Mouse (Mus musculus): ENCODE results near the gene Mycl. TPM values are rescaled to one million over a fixed set of nuclear protein-coding genes. Genes with fewer than 3 reads are reported as not detected.
A peak's percentile ranks its signal among the peaks of the same experiment; 100 is the strongest.
"Not testable (repeated sequence)": the region's sequence is repeated elsewhere in the genome, so short reads cannot be mapped to it uniquely, and the experiment has no call there.

The Mycl gene
- total RNA-seq, 2 experiments from 2014 or later = 11.3 to 12.9 TPM

DNA sequence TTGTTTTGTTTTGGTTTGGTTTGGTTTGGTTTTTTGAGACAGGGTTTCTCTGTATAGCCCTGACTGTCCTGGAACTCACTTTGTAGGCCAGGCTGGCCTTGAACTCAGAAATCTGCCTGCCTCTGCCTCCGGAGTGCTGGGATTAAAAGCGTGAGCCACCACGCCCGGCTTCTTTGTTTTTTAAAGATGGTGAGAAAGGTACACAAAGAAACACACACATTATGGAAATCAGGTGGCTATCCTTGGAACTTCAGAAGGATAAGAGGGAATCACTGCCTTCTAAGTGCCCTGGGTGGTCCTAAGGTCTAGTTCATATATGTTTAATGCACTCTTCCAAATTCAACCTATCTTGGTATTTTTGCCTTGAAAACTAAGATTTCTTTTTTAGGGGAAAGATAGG, 17.0 kb downstream of the Mycl start:
- intact Hi-C loops (cut with DNase I); DNase-seq (ENCODE audit: low spot score in 2 of 2): not testable (repeated sequence)

DNA sequence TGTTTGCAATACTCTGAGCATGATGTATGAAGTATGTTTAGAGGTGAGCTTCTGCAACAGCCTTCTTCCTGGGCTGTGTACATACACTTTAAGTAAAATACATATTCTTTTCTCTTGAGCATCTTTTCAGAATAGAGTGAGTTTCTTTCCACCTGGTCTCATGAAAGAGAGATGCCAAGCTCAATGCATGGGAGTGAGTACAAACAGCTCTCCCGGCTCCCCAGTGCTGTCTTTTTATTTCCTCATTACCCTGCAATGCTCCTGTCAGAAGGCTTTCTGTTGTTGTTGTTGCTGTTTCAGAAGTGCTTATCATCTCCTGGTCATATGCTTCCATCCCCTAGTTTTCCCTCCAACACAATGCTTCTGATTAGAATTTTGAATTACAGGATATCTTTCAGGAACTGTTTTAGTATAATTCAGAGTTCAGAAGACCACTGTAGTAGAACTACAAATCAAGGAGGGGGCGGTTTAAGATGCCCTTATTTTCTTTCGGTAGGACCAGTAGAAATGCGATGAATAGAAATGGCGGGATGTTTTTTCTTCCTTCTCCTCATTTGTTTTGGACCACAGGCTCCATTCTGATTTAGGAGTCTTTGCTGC, 18.0 kb downstream of the Mycl start:
- intact Hi-C loops (cut with DNase I) = no loop called here
- no peak for DNase-seq (ENCODE audit: low spot score in 2 of 2)

- DNase-seq (ENCODE audit: low spot score in 2 of 2) = peak; percentile 57 to 64
- intact Hi-C loops (cut with DNase I) = no loop called here
Observed at GRCm38 (mm10) chr4:123013949-123014406, 18.5 kb downstream of the Mycl start.

DNA sequence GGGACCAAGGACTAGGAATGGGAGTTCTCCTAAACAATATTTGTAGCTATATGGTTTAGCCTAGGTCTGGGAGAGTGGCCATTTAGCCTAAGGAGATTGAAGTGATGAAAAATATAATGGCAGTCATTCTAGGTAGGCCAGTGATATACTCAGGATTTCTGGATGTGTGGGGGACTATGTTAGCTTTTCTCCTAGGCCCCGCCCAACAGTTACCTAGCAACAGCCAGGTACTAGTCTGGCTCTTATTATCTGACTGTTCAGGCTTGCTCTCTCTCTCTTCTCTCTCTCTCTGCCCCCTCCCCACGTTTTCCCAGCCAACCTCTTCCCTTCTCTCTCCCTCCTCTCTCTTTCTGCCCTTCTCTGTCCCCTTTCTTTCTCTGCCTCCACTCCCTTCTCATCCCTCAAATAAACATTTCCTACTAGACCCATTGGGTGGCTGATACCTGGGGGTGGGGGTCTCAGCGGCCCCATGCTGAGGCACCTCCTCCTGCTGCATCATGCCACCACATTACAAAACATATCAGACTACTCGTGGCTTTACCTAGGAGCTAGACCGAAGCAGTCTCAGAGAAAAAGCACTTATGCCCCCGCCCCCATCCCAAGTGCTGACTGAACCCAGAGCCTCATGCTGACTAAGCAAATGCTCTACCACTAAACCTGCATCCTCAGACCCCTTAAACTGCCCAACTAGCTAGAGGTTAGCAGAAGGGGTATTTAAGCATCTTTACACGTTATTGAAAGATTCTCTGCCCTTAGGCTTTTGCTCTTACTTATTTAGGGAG, 19.2 kb downstream of the Mycl start:
- intact Hi-C loops (cut with DNase I) = loop anchor here (5.0 kb wide), 1 partner anchor 38 kb away; no protein-coding TSS in a partner anchor
- DNase-seq (ENCODE audit: low spot score in 2 of 2) = no peak

GRCm38 (mm10) chr4:123016451-123016957, 21.1 kb downstream of the Mycl start, which contains the start of gene Trit1:
Gene Trit1 (plus strand): TSS chr4:123016597.
- intact Hi-C loops (cut with DNase I) = loop anchor here (5.0 kb wide), 1 partner anchor 36 kb away; no protein-coding TSS in a partner anchor
- peak; percentile 94 to 95 for DNase-seq (ENCODE audit: low spot score in 2 of 2)

DNA sequence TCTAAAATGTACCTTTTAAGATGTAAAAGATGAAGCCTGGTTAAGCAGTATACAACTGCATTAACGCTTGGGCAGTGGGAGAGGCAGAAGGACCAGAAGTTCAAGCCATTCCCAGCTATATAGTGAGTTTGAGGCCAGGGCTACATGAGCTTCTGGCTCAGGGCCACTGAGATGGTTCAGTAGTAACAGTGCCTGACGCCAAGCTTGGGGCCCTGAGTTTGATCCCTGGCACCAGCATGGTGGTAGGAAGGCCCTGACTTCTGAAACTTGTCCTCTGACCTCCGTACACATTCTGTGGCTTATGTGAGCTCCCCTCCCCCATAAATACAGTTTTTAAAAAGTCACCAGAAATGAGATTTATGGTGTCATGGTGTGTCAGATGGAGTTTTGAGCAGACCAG, 26.1 kb downstream of the Mycl start:
- DNase-seq (ENCODE audit: low spot score in 2 of 2) = no peak

DNA sequence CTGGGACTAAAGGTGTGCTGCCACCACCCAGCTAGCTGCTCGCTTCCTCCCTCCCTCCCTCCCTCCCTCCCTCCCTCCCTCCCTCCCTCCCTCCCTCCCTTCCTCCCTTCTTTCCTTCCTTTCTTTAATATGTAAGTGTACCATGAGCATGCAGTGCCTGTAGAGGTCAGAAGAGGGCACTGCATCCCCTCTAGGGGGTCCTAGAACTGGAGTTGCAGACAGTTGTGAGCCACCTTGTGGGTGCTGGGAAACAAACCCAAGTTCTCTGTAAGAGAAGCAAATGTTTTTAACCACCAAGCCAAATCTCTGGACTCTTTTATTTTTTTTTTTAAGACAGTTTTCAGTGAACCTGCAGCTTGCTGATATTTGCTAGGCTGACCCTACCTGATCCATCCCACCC, 27.4 kb downstream of the Mycl start:
- intact Hi-C loops (cut with DNase I) = no loop called here

More for the DNA sequence above, 26.1 kb downstream of the Mycl start:
- intact Hi-C loops (cut with DNase I) = no loop called here

DNA sequence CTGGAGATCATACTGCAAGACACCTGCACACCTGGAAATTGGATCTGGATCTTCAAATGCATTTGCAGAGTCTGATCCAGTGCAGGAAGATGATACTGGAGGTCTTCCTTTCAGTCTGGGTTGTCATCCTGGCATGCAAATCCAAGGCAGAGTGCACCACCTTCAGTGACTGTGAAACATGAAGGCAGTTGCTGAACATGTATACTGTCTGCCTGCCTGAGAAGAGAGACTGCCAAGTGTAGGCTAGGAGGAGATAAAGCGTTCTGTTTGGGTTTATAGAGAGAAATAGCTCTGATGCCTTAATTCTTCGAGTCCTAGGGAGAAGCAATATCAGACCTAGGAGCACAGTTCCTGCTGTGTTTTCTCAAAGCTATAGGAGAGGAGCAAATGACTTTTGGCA, 30.0 kb downstream of the Mycl start:
- no peak for DNase-seq (ENCODE audit: low spot score in 2 of 2)
- intact Hi-C loops (cut with DNase I) = no loop called here

More for the DNA sequence above, 27.4 kb downstream of the Mycl start:
- no peak for DNase-seq (ENCODE audit: low spot score in 2 of 2)

GRCm38 (mm10) chr4:123026161-123026560, 30.7 kb downstream of the Mycl start:
- intact Hi-C loops (cut with DNase I) = no loop called here
- no peak for DNase-seq (ENCODE audit: low spot score in 2 of 2)

- intact Hi-C loops (cut with DNase I) = no loop called here
Observed at GRCm38 (mm10) chr4:123026597-123026996, 31.1 kb downstream of the Mycl start.

DNA sequence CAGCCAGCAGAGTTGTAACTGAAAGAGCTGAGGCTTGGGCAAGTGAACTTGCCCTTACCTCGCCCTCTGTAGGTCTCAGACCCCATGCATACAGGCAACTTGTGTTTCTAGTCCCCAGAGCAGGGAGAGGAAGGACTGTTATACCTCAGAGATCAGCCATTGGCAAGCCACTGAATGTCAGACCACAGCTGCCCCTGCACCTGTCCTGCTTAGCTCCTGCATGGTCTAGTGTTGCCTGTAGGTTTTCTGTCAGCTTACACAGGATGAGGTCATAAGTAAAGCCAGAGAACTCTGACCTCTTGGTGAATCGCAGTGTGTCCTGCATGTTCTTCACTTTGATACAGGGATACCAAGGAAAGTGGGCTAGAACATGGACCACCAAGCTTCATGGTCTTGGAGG, 39.4 kb downstream of the Mycl start:
- DNase-seq (ENCODE audit: low spot score in 2 of 2) = no peak
- intact Hi-C loops (cut with DNase I) = no loop called here

More at GRCm38 (mm10) chr4:123026597-123026996, 31.1 kb downstream of the Mycl start:
- DNase-seq (ENCODE audit: low spot score in 2 of 2) = no peak

- intact Hi-C loops (cut with DNase I) = no loop called here
- no peak for DNase-seq (ENCODE audit: low spot score in 2 of 2)
Observed at GRCm38 (mm10) chr4:123035636-123036035, 40.2 kb downstream of the Mycl start.

DNA sequence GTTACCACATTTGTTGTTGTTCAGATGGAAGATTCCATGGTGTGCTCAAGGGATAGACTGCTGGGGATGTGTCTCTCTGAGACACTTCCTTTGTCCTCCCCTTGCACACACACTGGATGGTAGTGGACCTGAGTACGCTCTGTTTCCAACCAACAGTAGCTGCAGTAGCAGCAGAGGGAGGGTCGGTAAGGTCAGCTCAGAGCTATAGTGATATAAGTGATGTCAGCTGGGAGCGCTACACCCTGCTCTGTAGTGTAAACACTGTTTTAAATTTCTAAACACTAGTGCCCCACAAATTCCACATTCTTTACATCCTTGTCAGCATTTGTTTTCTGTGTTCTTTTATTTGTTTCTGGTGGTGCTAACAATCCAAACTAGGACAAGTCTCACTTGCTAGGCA, 41.3 kb downstream of the Mycl start:
- no peak for DNase-seq (ENCODE audit: low spot score in 2 of 2)
- intact Hi-C loops (cut with DNase I) = no loop called here

DNA sequence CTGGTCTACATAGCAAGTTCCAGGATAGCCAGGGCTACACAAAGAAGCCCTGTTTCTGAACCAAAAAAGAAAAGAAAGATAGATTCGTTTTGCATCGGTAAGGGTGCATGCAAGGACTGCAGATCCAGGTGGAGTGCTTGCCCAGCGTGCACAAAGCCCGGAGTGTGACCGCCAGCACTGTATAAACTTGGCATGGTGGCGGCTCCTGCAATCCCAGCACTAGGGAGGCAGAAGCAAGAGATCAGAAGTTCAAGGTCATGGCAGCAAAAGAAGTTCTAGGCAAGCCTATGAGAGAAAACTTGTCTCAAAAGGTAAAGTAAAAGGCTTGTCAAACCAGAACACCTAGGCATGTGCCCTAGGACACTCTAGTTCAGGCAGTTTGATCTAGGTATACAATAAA, 45.7 kb downstream of the Mycl start:
- intact Hi-C loops (cut with DNase I) = no loop called here
- DNase-seq (ENCODE audit: low spot score in 2 of 2) = no peak

GRCm38 (mm10) chr4:123043858-123044257, 48.4 kb downstream of the Mycl start:
- no peak for DNase-seq (ENCODE audit: low spot score in 2 of 2)
- intact Hi-C loops (cut with DNase I) = no loop called here

- intact Hi-C loops (cut with DNase I) = no loop called here
- DNase-seq (ENCODE audit: low spot score in 2 of 2) = no peak
Observed at GRCm38 (mm10) chr4:123044842-123045241, 49.4 kb downstream of the Mycl start.

GRCm38 (mm10) chr4:123046300-123046699, 50.8 kb downstream of the Mycl start:
- no peak for DNase-seq (ENCODE audit: low spot score in 2 of 2)
- intact Hi-C loops (cut with DNase I) = no loop called here

- intact Hi-C loops (cut with DNase I) = loop anchor here (5.0 kb wide), 1 partner anchor 33 kb away; the partner anchor contains the start of gene Trit1
- DNase-seq (ENCODE audit: low spot score in 2 of 2) = peak; percentile 45 to 58
Observed at GRCm38 (mm10) chr4:123050681-123051211, 55.3 kb downstream of the Mycl start.

Measured in left cerebral cortex, postnatal 36 days (tissue).